Mouse (Mus musculus) megakaryocyte, embryonic 14.5 days (primary cell): ENCODE measurements around the gene Gtf2ird1. TPM values are rescaled to one million over a fixed set of nuclear protein-coding genes. Genes with fewer than 3 reads are reported as not detected.
"Not testable (repeated sequence)": the region's sequence is repeated elsewhere in the genome, so short reads cannot be mapped to it uniquely, and the experiment has no call there.

Experiments used
- H3K27me3 ChIP-seq: replicated peaks from 2 replicates; pipeline ENCODE3; 2012; ENCODE audit warnings: inconsistent platforms
- H3K36me3 ChIP-seq: replicated peaks from 2 replicates; pipeline ENCODE3; 2012; ENCODE audit warnings: low read length, inconsistent platforms, mixed read lengths
- H3K4me1 ChIP-seq: 2 replicates; pipeline ENCODE4 v1.6.1; 2012; ENCODE audit warnings: inconsistent platforms
- H3K4me3 ChIP-seq: replicated peaks from 2 replicates; pipeline ENCODE3; 2012; ENCODE audit warnings: moderate library complexity, mild to moderate bottlenecking, inconsistent platforms
- H3K9me3 ChIP-seq: 2 replicates; pipeline ENCODE4 v1.6.1; 2012; ENCODE audit warnings: inconsistent platforms
- FLI1 ChIP-seq: IDR thresholded peaks from 2 replicates; pipeline ENCODE4 v1.6.1; 2012; ENCODE audit warnings: low read length, inconsistent platforms, mixed read lengths
- GATA1 ChIP-seq: IDR thresholded peaks from 3 replicates; pipeline ENCODE4 v1.6.1; 2012; ENCODE audit warnings: mixed read lengths, low read length, inconsistent platforms, borderline replicate concordance
- polyA plus RNA-seq: library from polyadenylated mRNA; stranded (reverse); fragments of >175 nt; gene quantifications from 2 replicates; pipeline ENCODE4 v1.2.3, GENCODE M21; 2012; ENCODE audit warnings: low replicate concordance; ENCODE audit not compliant: insufficient read depth

Gtf2ird1 gene
- polyA plus RNA-seq, 1 experiment = 32.1 TPM

DNA sequence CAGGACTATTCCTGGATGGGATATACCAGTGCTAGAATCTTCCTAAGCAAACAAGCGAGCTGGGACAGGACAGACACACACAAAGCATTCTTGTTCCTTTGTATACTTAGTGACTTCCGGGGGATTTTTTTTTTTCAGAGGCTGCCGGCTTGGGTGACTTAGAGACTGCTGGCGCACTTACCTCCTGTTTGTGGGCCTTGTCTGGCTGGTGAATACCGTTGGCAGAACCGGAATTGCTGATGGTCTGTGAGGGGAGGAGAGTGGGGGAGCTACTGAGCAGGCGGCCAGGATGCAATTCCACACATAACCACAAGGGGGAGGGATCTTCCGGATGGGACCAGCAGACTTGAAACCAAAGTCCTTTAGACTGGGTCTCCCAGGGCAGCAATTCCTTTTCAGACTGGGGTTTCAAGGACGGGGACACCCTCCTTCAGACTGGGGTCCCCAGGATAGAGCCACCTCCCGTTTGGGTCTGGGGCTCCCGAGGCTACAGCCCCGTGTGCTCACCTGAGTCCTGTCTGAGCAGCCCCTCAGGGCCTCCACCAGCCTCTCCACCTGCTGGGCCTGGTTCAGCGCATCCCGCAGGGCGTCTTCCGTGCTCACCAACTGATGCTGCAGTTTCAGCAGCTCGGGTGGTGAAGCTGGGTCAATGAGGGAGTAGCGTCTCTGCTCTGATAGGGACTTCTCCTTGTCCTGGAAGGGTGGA lies 35.3 kb upstream of the Gtf2ird1 start:
- TF ChIP-seq GATA1 = no peak
- H3K4me1 ChIP-seq = peaks cover 49% of the 10 kb centered on the region
- no peaks in the 10 kb centered on the region for H3K27me3 ChIP-seq
- peaks cover 77% of the 10 kb centered on the region for H3K36me3 ChIP-seq
- H3K4me3 ChIP-seq = peak overlapping the region; percentile 80
- no peaks in the 10 kb centered on the region for H3K9me3 ChIP-seq

DNA sequence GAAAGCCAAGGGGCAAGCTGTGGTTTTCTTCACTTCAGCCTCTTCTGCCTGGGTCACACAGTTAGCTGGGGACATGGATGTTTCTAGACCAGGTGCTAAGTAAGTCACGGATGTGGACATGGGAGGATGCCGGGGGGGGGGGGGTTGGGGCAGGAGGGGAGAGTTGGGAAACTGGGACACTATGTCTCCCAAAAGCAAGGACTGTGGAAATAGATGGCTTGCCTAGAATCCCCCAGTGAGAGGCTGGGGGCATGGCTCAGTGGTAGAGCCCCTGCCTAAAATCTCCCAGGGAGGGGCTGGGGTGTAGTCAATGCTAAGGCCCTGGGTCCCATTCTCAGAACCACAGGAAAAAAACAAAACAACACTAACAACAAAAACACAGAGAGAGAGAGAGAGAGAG lies 34.7 kb upstream of the Gtf2ird1 start:
- no peak for TF ChIP-seq GATA1
- TF ChIP-seq FLI1 = no peak
- H3K27me3 ChIP-seq = no peaks in the 10 kb centered on the region
- H3K4me1 ChIP-seq = peaks cover 52% of the 10 kb centered on the region
- peak overlapping the region; percentile 11 for H3K4me3 ChIP-seq
- no peaks in the 10 kb centered on the region for H3K9me3 ChIP-seq
- H3K36me3 ChIP-seq = peaks cover 70% of the 10 kb centered on the region

DNA sequence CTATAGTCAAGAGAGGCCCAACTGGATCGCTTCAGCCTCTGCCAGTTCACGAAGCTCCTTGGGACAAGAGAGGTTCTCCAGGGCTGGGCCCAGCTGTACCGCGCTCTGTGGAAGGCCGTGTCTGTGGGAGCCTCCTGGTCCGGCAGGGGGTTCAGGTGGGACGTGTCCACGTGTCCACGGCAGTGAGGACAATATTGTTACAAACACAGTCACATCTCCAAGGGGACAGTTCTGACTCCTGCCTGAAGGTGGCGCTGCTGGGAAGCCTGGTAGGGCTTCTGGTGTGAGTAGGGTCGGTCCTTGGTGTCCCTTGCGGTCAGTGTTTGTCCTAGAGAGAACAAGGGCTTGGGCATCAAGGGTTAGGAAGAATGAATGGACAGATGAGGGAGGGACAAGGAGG lies 33.9 kb upstream of the Gtf2ird1 start:
- peaks cover 58% of the 10 kb centered on the region for H3K4me1 ChIP-seq
- no peaks in the 10 kb centered on the region for H3K27me3 ChIP-seq
- peaks cover 63% of the 10 kb centered on the region for H3K36me3 ChIP-seq
- TF ChIP-seq FLI1 (no peak), GATA1 (no peak)
- no peak overlapping the region for H3K4me3 ChIP-seq
- no peaks in the 10 kb centered on the region for H3K9me3 ChIP-seq

- no peak for TF ChIP-seq GATA1
- no peak for TF ChIP-seq FLI1
- H3K9me3 ChIP-seq = no peaks in the 10 kb centered on the region
- peaks cover 55% of the 10 kb centered on the region for H3K36me3 ChIP-seq
- peak overlapping the region; percentile 77 for H3K4me3 ChIP-seq
- H3K27me3 ChIP-seq = no peaks in the 10 kb centered on the region
- H3K4me1 ChIP-seq = peaks cover 62% of the 10 kb centered on the region
These were observed 33.1 kb upstream of the Gtf2ird1 start for GRCm38 (mm10) chr5:134489583-134489982.

DNA sequence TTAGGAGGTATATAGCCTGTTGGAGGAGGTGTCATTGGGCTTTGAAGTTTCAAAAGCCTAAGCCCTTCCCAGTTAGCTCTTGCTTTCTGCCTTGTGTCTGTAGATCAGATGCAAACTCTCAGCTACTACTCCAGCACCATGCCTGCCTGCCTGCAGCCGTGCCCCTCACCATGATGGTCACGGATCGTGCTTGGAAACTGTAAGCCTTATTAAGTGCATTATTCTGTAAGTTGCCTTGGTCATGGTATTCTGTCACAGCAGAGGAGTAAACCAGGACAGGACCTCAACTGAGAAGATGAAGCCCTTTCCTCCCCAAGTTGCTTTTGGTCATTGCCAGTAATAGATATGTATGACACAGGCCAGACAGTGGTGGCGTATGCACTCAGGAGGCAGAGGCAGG lies 32.1 kb upstream of the Gtf2ird1 start:
- no peaks in the 10 kb centered on the region for H3K9me3 ChIP-seq

GRCm38 (mm10) chr5:134488042-134488441 lies 31.5 kb upstream of the Gtf2ird1 start:
- H3K36me3 ChIP-seq = peaks cover 39% of the 10 kb centered on the region
- no peaks in the 10 kb centered on the region for H3K27me3 ChIP-seq
- no peak for TF ChIP-seq FLI1
- TF ChIP-seq GATA1 = no peak
- no peaks in the 10 kb centered on the region for H3K9me3 ChIP-seq
- peaks cover 54% of the 10 kb centered on the region for H3K4me1 ChIP-seq
- H3K4me3 ChIP-seq = no peak overlapping the region

More for the DNA sequence above, 32.1 kb upstream of the Gtf2ird1 start:
- TF ChIP-seq FLI1 = no peak
- TF ChIP-seq GATA1 = no peak
- Histone ChIP-seq H3K4me3 (no peak overlapping the region), H3K27me3 (no peaks in the 10 kb centered on the region), H3K36me3 (peaks cover 45% of the 10 kb centered on the region), H3K4me1 (peaks cover 55% of the 10 kb centered on the region)

DNA sequence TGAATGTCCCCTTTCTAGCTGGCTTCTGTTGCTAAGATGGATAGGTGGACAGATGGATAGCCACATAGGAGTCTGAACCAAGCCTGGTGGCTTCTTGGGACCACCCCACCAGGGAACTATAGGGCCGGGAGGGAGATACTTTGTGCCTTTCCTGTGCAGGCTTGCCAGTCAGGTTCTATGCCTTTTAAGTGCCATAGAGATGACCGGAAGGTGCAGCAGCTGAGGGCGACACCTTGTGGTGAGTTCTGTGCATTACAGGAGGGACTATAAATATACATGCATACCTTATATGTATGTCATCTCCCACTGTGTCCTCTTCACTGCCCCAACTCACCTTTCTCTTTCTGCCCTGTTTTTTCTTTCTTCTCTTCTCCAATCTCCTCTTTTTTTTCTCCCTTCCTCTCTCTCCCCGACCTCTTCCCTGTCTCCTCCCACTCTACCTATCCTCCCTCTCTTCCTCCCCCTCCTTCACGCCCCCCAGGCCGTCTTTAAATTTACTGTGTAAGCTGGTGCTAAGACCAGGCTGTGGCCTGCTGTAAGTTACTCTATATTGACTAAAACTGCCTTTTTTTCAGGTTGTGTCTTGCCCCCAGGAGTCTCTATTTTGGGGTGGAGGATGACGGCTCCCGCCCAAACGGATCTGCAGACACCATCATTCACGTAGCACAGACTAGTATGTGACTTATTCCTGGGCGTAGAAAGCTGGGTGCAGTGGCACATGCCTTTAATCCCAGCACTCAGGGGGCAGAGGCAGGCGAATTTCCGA lies 29.6 kb upstream of the Gtf2ird1 start:
- Histone ChIP-seq H3K4me3 (no peak overlapping the region), H3K36me3 (peaks cover 25% of the 10 kb centered on the region), H3K27me3 (no peaks in the 10 kb centered on the region), H3K4me1 (peaks cover 37% of the 10 kb centered on the region), H3K9me3 (no peaks in the 10 kb centered on the region)
- TF ChIP-seq GATA1 = no peak
- TF ChIP-seq FLI1 = no peak

DNA sequence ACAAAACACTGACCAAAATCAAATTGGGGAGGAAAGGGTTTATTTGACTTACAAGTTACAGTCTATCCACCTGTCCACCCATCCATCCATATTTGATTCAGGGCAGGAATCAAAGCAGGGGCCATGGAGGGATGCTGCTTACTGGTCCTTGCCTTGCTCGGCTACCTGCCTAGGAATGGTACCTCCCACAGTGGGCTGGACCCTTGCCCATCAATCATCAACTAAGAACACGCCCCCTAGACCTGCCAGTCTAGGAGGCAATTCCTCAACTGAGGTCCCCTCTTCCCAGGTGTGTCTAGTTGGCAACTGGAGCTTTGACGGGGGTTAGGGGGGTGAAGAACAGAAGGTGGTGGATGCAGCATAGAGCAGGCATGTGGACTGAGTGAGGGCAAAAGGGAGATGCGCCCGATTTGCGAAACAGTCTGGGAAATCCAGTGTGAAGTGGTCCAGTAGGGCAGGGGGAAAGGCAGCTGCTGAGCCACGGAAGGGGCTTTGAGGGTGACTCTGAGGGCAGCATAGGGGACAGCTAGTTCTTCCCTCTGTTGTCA lies 28.7 kb upstream of the Gtf2ird1 start:
- peaks cover 17% of the 10 kb centered on the region for H3K36me3 ChIP-seq
- no peaks in the 10 kb centered on the region for H3K9me3 ChIP-seq
- TF ChIP-seq FLI1 = no peak
- no peak for TF ChIP-seq GATA1
- H3K4me1 ChIP-seq = peaks cover 29% of the 10 kb centered on the region
- H3K27me3 ChIP-seq = no peaks in the 10 kb centered on the region
- no peak overlapping the region for H3K4me3 ChIP-seq

- peaks cover 13% of the 10 kb centered on the region for H3K4me1 ChIP-seq
- H3K36me3 ChIP-seq = no peaks in the 10 kb centered on the region
- TF ChIP-seq FLI1 (no peak), GATA1 (no peak)
- no peak overlapping the region for H3K4me3 ChIP-seq
- no peaks in the 10 kb centered on the region for H3K27me3 ChIP-seq
- no peaks in the 10 kb centered on the region for H3K9me3 ChIP-seq
These were observed 26.8 kb upstream of the Gtf2ird1 start for GRCm38 (mm10) chr5:134483291-134483690.

- no peaks in the 10 kb centered on the region for H3K9me3 ChIP-seq
- TF ChIP-seq GATA1 = no peak
- no peak for TF ChIP-seq FLI1
- no peaks in the 10 kb centered on the region for H3K27me3 ChIP-seq
- H3K36me3 ChIP-seq = no peaks in the 10 kb centered on the region
- no peak overlapping the region for H3K4me3 ChIP-seq
- H3K4me1 ChIP-seq = peaks cover 13% of the 10 kb centered on the region
These were observed 25.8 kb upstream of the Gtf2ird1 start for GRCm38 (mm10) chr5:134482331-134482730.

GRCm38 (mm10) chr5:134478886-134479285 lies 22.4 kb upstream of the Gtf2ird1 start:
- peaks cover 14% of the 10 kb centered on the region for H3K9me3 ChIP-seq
- H3K36me3 ChIP-seq, H3K4me1 ChIP-seq, H3K4me3 ChIP-seq, H3K27me3 ChIP-seq: not testable (repeated sequence)

GRCm38 (mm10) chr5:134475686-134476085 lies 19.2 kb upstream of the Gtf2ird1 start:
- H3K36me3 ChIP-seq, H3K27me3 ChIP-seq, H3K4me1 ChIP-seq, H3K4me3 ChIP-seq: not testable (repeated sequence)
- H3K9me3 ChIP-seq = peaks cover 14% of the 10 kb centered on the region
